18 mouse cellular contexts compared by ENCODE assay signal in the genomic region with DNA sequence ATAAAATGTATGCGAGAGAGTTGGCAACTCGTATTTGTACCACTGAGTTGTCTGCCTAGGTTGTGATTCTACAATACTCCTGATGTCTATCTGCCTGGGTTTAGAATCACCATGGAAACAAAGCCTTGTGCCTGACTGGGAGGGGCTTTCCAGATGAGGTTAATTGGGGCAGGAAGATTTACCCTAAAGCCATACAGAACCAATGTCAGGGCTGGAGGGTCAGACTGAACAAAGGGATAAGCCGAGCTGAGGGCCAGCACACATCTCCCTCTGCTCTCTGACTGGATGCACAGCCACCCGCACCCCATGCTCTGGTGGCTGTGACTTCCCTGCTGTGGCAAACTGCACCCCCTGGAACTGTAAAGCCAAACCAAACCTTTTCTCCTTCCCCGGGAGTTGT.
DNase-seq lines count a peak whose midpoint lies in the region; ATAC-seq and TF ChIP-seq lines count a peak whose summit lies in the region.
"Had no signal": no experiment of that assay in that cellular context is flagged by ENCODE, and none has a peak within 500 bp of the region (broad histone marks: within the 10 kb centered on the region; RNA-seq: fewer than 3 reads in every experiment).

No protein-coding gene starts in this region.

- no peak overlapping the region for H3K4me2 ChIP-seq in forebrain, postnatal 0 days (ENCODE audit: low read depth)
- no peak overlapping the region for H3K4me2 ChIP-seq in lung, embryonic 15.5 days
- H3K4me2 ChIP-seq: hindbrain, embryonic 15.5 days; liver, embryonic 11.5 days; lung, embryonic 14.5 days; neural tube, embryonic 15.5 days had no signal

- peaks cover 10% of the 10 kb centered on the region for H3K4me1 ChIP-seq in forebrain, embryonic 10.5 days
- H3K4me1 ChIP-seq in forebrain, postnatal 0 days (ENCODE audit: insufficient read depth) = no peaks in the 10 kb centered on the region
- peaks cover 4% of the 10 kb centered on the region; the same call in 1 of the 2 replicates for H3K4me1 ChIP-seq in lung, embryonic 15.5 days
- H3K4me1 ChIP-seq: hindbrain, embryonic 15.5 days; neural tube, embryonic 15.5 days had no signal

- peak overlapping the region; percentile 53; the same call in 1 of the 2 replicates for H3K27ac ChIP-seq in forebrain, embryonic 10.5 days
- no peak overlapping the region for H3K27ac ChIP-seq in forebrain, postnatal 0 days (ENCODE audit: low read depth, low read length)
- peak overlapping the region; percentile 43; the same call in 1 of the 2 replicates for H3K27ac ChIP-seq in lung, embryonic 15.5 days
- H3K27ac ChIP-seq: hindbrain, embryonic 15.5 days; limb, embryonic 10.5 days; neural tube, embryonic 15.5 days had no signal

- TF ChIP-seq CTCF in forebrain, postnatal 0 days (IDR thresholded peaks at IDR 0.05; ENCODE audit: low read depth) = no peak

- ATAC-seq in forebrain, postnatal 0 days = no peak
- no peak for ATAC-seq in lung, embryonic 15.5 days (ENCODE audit: borderline replicate concordance, extremely low read depth, low FRiP score, low TSS enrichment)
- ATAC-seq in cerebellum, adult (ENCODE audit: insufficient number of reproducible peaks, low FRiP score, low TSS enrichment) = no peak
- no peak for ATAC-seq in inflammation-experienced regulatory T-cells, adult 6 months

- DNase-seq in forebrain, embryonic 10.5 days (ENCODE audit: extremely low spot score, low spot score) = no peak
- no peak for DNase-seq in forebrain, postnatal 0 days
- DNase-seq in lung, postnatal 4 days = no peak
- DNase-seq in CD4-positive, CD25-positive, alpha-beta regulatory T cell, adult 2 months (ENCODE audit: low read depth, low spot score) = peak; percentile 51
- DNase-seq in embryo, embryonic 10.5 days (ENCODE audit: low spot score) = peak; percentile 27
- DNase-seq: cerebellum, postnatal 10 days; gastrocnemius, postnatal 14 days; kidney, adult 8-10 months had no signal

- H3K9me3 ChIP-seq in forebrain, embryonic 10.5 days = no peaks in the 10 kb centered on the region
- H3K9me3 ChIP-seq in forebrain, postnatal 0 days (ENCODE audit: low read length) = no peaks in the 10 kb centered on the region
- no peaks in the 10 kb centered on the region for H3K9me3 ChIP-seq in lung, embryonic 15.5 days
- H3K9me3 ChIP-seq: hindbrain, embryonic 15.5 days; limb, embryonic 10.5 days; neural tube, embryonic 15.5 days had no signal

- 45% methylated on average over 5 of the region's 5 CpGs for WGBS in forebrain, embryonic 10.5 days
- WGBS in forebrain, postnatal 0 days = 35% methylated on average over 5 of the region's 5 CpGs
- WGBS in lung, embryonic 15.5 days = 59% methylated on average over 5 of the region's 5 CpGs

- H3K27me3 ChIP-seq in forebrain, embryonic 10.5 days (ENCODE audit: poor library complexity, severe bottlenecking) = no peaks in the 10 kb centered on the region
- H3K27me3 ChIP-seq in forebrain, postnatal 0 days (ENCODE audit: insufficient read depth, low read length) = no peaks in the 10 kb centered on the region
- H3K27me3 ChIP-seq in lung, embryonic 15.5 days = no peaks in the 10 kb centered on the region
- H3K27me3 ChIP-seq: hindbrain, embryonic 15.5 days; neural tube, embryonic 15.5 days had no signal

- H3K9ac ChIP-seq in forebrain, postnatal 0 days = no peak overlapping the region
- H3K9ac ChIP-seq in lung, embryonic 15.5 days = no peak overlapping the region
- H3K9ac ChIP-seq: hindbrain, embryonic 15.5 days; lung, embryonic 14.5 days; neural tube, embryonic 15.5 days had no signal

- H3K4me3 ChIP-seq in forebrain, embryonic 10.5 days = no peak overlapping the region
- H3K4me3 ChIP-seq in forebrain, postnatal 0 days (ENCODE audit: low read depth, low read length) = no peak overlapping the region
- H3K4me3 ChIP-seq in lung, embryonic 15.5 days = no peak overlapping the region
- H3K4me3 ChIP-seq: erythroblast, embryonic 14.5 days; hindbrain, embryonic 15.5 days; limb, embryonic 10.5 days; myocyte; neural tube, embryonic 15.5 days had no signal

- 0 out of 2 replicates have a peak, but pooled peaks cover 9% of the 10 kb centered on the region for H3K36me3 ChIP-seq in forebrain, embryonic 10.5 days (replicated peaks)
- no peaks in the 10 kb centered on the region for H3K36me3 ChIP-seq in forebrain, postnatal 0 days (ENCODE audit: insufficient read depth)
- no peaks in the 10 kb centered on the region; the same call in 1 of the 2 replicates for H3K36me3 ChIP-seq in lung, embryonic 15.5 days

Comparison
In these comparisons a context has a peak if more than half of its experiments do, and no peak if none do; other contexts are left out.
1. DNase-seq: peak in CD4-positive, CD25-positive, alpha-beta regulatory T cell, adult 2 months (single experiment) and embryo, embryonic 10.5 days (single experiment); none in forebrain, embryonic 10.5 days (single experiment), forebrain, postnatal 0 days (single experiment) and lung, postnatal 4 days (0 of 2).